Mouse (Mus musculus): ENCODE results near the gene Dkk3. TPM values are rescaled to one million over a fixed set of nuclear protein-coding genes. Genes with fewer than 3 reads are reported as not detected.

Gene Dkk3
- polyA plus RNA-seq, 1 experiment from 2014 or later = 22.4 TPM

- Histone ChIP-seq H3K9me3 (no peaks in the 10 kb centered on the region), H3K4me3 (no peak overlapping the region), H3K4me1 (peaks cover 13% of the 10 kb centered on the region; the same call in 1 of the 2 replicates), H3K27me3 (no peaks in the 10 kb centered on the region), H3K27ac (replicated peaks) (no peak overlapping the region), H3K36me3 (no peaks in the 10 kb centered on the region), H3K4me2 (replicated peaks) (no peak overlapping the region), H3K9ac (replicated peaks) (no peak overlapping the region)
- WGBS = 96% methylated on average over 2 of the region's 2 CpGs
- no peak for ATAC-seq (ENCODE audit: low FRiP score, low read depth)
Measured at GRCm38 (mm10) chr7:112140725-112141124, 18.1 kb downstream of the Dkk3 start.

GRCm38 (mm10) chr7:112138509-112139405 lies 20.1 kb downstream of the Dkk3 start:
- Histone ChIP-seq H3K4me2 (replicated peaks) (no peak overlapping the region), H3K27ac (replicated peaks) (no peak overlapping the region), H3K4me3 (no peak overlapping the region), H3K9me3 (no peaks in the 10 kb centered on the region), H3K36me3 (no peaks in the 10 kb centered on the region), H3K27me3 (no peaks in the 10 kb centered on the region), H3K4me1 (peaks cover 8% of the 10 kb centered on the region; the same call in 1 of the 2 replicates), H3K9ac (replicated peaks) (no peak overlapping the region)
- no peak for ATAC-seq (ENCODE audit: low FRiP score, low read depth)
- 81% methylated on average over 11 of the region's 11 CpGs for WGBS

- H3K4me2 ChIP-seq (replicated peaks) = no peak overlapping the region
- no peaks in the 10 kb centered on the region for H3K27me3 ChIP-seq
- H3K9ac ChIP-seq (replicated peaks) = no peak overlapping the region
- H3K4me3 ChIP-seq = no peak overlapping the region
- ATAC-seq (ENCODE audit: low FRiP score, low read depth) = no peak
- WGBS = 81% methylated on average over 7 of the region's 7 CpGs
- peaks cover 3% of the 10 kb centered on the region; the same call in 1 of the 2 replicates for H3K4me1 ChIP-seq
- no peak overlapping the region for H3K27ac ChIP-seq (replicated peaks)
- H3K36me3 ChIP-seq = no peaks in the 10 kb centered on the region
- H3K9me3 ChIP-seq = no peaks in the 10 kb centered on the region
Measured at GRCm38 (mm10) chr7:112138168-112138508, 20.7 kb downstream of the Dkk3 start.

- no peak for ATAC-seq (ENCODE audit: low FRiP score, low read depth)
- no peak overlapping the region for H3K9ac ChIP-seq (replicated peaks)
- H3K9me3 ChIP-seq = no peaks in the 10 kb centered on the region
- H3K36me3 ChIP-seq = no peaks in the 10 kb centered on the region
- H3K27ac ChIP-seq (replicated peaks) = no peak overlapping the region
- no peak overlapping the region for H3K4me3 ChIP-seq
- no peaks in the 10 kb centered on the region for H3K27me3 ChIP-seq
- WGBS = 86% methylated on average over 5 of the region's 5 CpGs
- no peaks in the 10 kb centered on the region for H3K4me1 ChIP-seq
- H3K4me2 ChIP-seq (replicated peaks) = no peak overlapping the region
Measured at GRCm38 (mm10) chr7:112136537-112136936, 22.3 kb downstream of the Dkk3 start.

GRCm38 (mm10) chr7:112135161-112135560 lies 23.7 kb downstream of the Dkk3 start:
- 96% methylated on average over 4 of the region's 4 CpGs for WGBS
- no peak for ATAC-seq (ENCODE audit: low FRiP score, low read depth)
- Histone ChIP-seq H3K4me1 (no peaks in the 10 kb centered on the region), H3K4me2 (replicated peaks) (no peak overlapping the region), H3K36me3 (no peaks in the 10 kb centered on the region), H3K27ac (replicated peaks) (no peak overlapping the region), H3K4me3 (no peak overlapping the region), H3K9me3 (no peaks in the 10 kb centered on the region), H3K27me3 (no peaks in the 10 kb centered on the region), H3K9ac (replicated peaks) (no peak overlapping the region)

- Histone ChIP-seq H3K27ac (replicated peaks) (no peak overlapping the region), H3K27me3 (no peaks in the 10 kb centered on the region), H3K9ac (replicated peaks) (no peak overlapping the region), H3K36me3 (no peaks in the 10 kb centered on the region), H3K9me3 (no peaks in the 10 kb centered on the region), H3K4me2 (replicated peaks) (no peak overlapping the region), H3K4me1 (no peaks in the 10 kb centered on the region; the same call in 1 of the 2 replicates), H3K4me3 (no peak overlapping the region)
- no peak for ATAC-seq (ENCODE audit: low FRiP score, low read depth)
- 89% methylated on average over 5 of the region's 5 CpGs for WGBS
Measured at GRCm38 (mm10) chr7:112133277-112133676, 25.6 kb downstream of the Dkk3 start.

- ATAC-seq (ENCODE audit: low FRiP score, low read depth) = no peak
- Histone ChIP-seq H3K4me1 (no peaks in the 10 kb centered on the region; the same call in 1 of the 2 replicates), H3K9ac (replicated peaks) (no peak overlapping the region), H3K9me3 (no peaks in the 10 kb centered on the region), H3K27ac (replicated peaks) (no peak overlapping the region), H3K4me2 (replicated peaks) (no peak overlapping the region), H3K27me3 (no peaks in the 10 kb centered on the region), H3K4me3 (no peak overlapping the region), H3K36me3 (no peaks in the 10 kb centered on the region)
- 46% methylated on average over 6 of the region's 6 CpGs for WGBS
Measured at GRCm38 (mm10) chr7:112132005-112132404, 26.9 kb downstream of the Dkk3 start.

- H3K4me1 ChIP-seq = no peaks in the 10 kb centered on the region; the same call in 1 of the 2 replicates
- no peak overlapping the region for H3K4me3 ChIP-seq
- H3K36me3 ChIP-seq = no peaks in the 10 kb centered on the region
- 93% methylated on average over 3 of the region's 3 CpGs for WGBS
- no peak overlapping the region for H3K27ac ChIP-seq (replicated peaks)
- H3K4me2 ChIP-seq (replicated peaks) = no peak overlapping the region
- H3K27me3 ChIP-seq = no peaks in the 10 kb centered on the region
- ATAC-seq (ENCODE audit: low FRiP score, low read depth) = no peak
- no peaks in the 10 kb centered on the region for H3K9me3 ChIP-seq
- H3K9ac ChIP-seq (replicated peaks) = no peak overlapping the region
Measured at GRCm38 (mm10) chr7:112130660-112131059, 28.2 kb downstream of the Dkk3 start.

GRCm38 (mm10) chr7:112129851-112130250 lies 29.0 kb downstream of the Dkk3 start:
- no peak overlapping the region for H3K4me3 ChIP-seq
- no peaks in the 10 kb centered on the region for H3K36me3 ChIP-seq
- H3K4me1 ChIP-seq = no peaks in the 10 kb centered on the region; the same call in 1 of the 2 replicates
- H3K27ac ChIP-seq (replicated peaks) = no peak overlapping the region
- no peak overlapping the region for H3K9ac ChIP-seq (replicated peaks)
- 89% methylated on average over 6 of the region's 6 CpGs for WGBS
- no peaks in the 10 kb centered on the region for H3K9me3 ChIP-seq
- H3K27me3 ChIP-seq = no peaks in the 10 kb centered on the region
- ATAC-seq (ENCODE audit: low FRiP score, low read depth) = no peak
- H3K4me2 ChIP-seq (replicated peaks) = no peak overlapping the region

- Histone ChIP-seq H3K4me2 (replicated peaks) (no peak overlapping the region), H3K27ac (replicated peaks) (no peak overlapping the region), H3K27me3 (no peaks in the 10 kb centered on the region), H3K9me3 (no peaks in the 10 kb centered on the region), H3K36me3 (no peaks in the 10 kb centered on the region), H3K4me1 (no peaks in the 10 kb centered on the region; the same call in 1 of the 2 replicates), H3K9ac (replicated peaks) (no peak overlapping the region), H3K4me3 (no peak overlapping the region)
- ATAC-seq (ENCODE audit: low FRiP score, low read depth) = no peak
- 71% methylated on average over 4 of the region's 4 CpGs for WGBS
Measured at GRCm38 (mm10) chr7:112128810-112129209, 30.0 kb downstream of the Dkk3 start.

GRCm38 (mm10) chr7:112127954-112128353 lies 30.9 kb downstream of the Dkk3 start:
- H3K9ac ChIP-seq (replicated peaks) = no peak overlapping the region
- 82% methylated on average over 4 of the region's 4 CpGs for WGBS
- no peaks in the 10 kb centered on the region; the same call in 1 of the 2 replicates for H3K4me1 ChIP-seq
- H3K27ac ChIP-seq (replicated peaks) = no peak overlapping the region
- H3K36me3 ChIP-seq = no peaks in the 10 kb centered on the region
- no peak overlapping the region for H3K4me2 ChIP-seq (replicated peaks)
- no peak for ATAC-seq (ENCODE audit: low FRiP score, low read depth)
- H3K9me3 ChIP-seq = no peaks in the 10 kb centered on the region
- H3K27me3 ChIP-seq = no peaks in the 10 kb centered on the region
- H3K4me3 ChIP-seq = no peak overlapping the region

GRCm38 (mm10) chr7:112127085-112127637 lies 31.7 kb downstream of the Dkk3 start:
- no peaks in the 10 kb centered on the region for H3K36me3 ChIP-seq
- 70% methylated on average over 5 of the region's 5 CpGs for WGBS
- no peak overlapping the region for H3K4me2 ChIP-seq (replicated peaks)
- no peak overlapping the region for H3K4me3 ChIP-seq
- H3K27ac ChIP-seq (replicated peaks) = no peak overlapping the region
- no peaks in the 10 kb centered on the region; the same call in 1 of the 2 replicates for H3K4me1 ChIP-seq
- no peaks in the 10 kb centered on the region for H3K27me3 ChIP-seq
- no peak for ATAC-seq (ENCODE audit: low FRiP score, low read depth)
- H3K9ac ChIP-seq (replicated peaks) = no peak overlapping the region
- no peaks in the 10 kb centered on the region for H3K9me3 ChIP-seq

Measured in midbrain, embryonic 12.5 days (tissue).